Mouse (Mus musculus) cerebellum, postnatal 4 days (tissue): ENCODE measurements around the gene Col5a1.

ENCODE experiments used
- DNase-seq, 2 experiments: peaks; one replicate each; pipeline ENCODE4 v3.0.0; 2022; ENCODE audit warnings: low spot score in 2 of 2, mixed read lengths in 1 of 2

Col5a1 gene

GRCm38 (mm10) chr2:28086112-28086511 lies 199.9 kb downstream of the Col5a1 start:
- DNase-seq: no peak

DNA sequence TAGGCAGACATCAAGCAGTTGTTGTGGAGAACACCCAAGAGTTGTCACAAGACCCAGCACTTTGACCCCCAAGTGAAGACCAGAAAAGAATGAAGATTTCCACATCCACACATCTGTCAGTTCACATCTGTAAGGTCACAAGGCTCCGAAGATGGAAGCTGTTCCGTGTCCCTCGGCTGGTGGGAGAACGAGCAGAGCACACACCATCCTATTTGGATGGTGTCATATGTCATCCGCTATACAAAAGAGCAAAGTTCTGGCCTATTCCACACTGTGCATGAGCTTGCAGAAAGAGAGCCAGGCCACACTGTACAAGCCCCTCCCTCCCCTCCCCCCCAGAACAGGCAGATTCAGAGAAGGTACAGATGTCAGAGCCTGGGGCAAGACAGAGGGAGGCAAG lies 202.9 kb downstream of the Col5a1 start:
- DNase-seq: no peak
